Mouse (Mus musculus) liver, embryonic 11.5 days (tissue): ENCODE results near the gene Zfp536. TPM values are rescaled to one million over a fixed set of nuclear protein-coding genes. Genes with fewer than 3 reads are reported as not detected.

Source experiments
- ATAC-seq: fragments of 200-750 bp; cut with Nextera tagmentation; replicated peaks from 2 replicates; pipeline ENCODE4 v1.8.0; 2017; ENCODE audit warnings: moderate number of reproducible peaks, mild to moderate bottlenecking, moderate TSS enrichment, moderate library complexity; ENCODE audit not compliant: low FRiP score
- DNase-seq: peaks from one replicate; pipeline ENCODE4 v3.0.0-alpha.2; 2017; ENCODE audit warnings: low spot score
- H3K27ac ChIP-seq: fragments of 300-500 bp; sonication (generic); 2 replicates; pipeline ENCODE4 v1.5.1; 2014; ENCODE audit warnings: mild to moderate bottlenecking, low read depth, low read length, control low read depth
- H3K27me3 ChIP-seq: fragments of 300-500 bp; sonication (generic); replicated peaks from 2 replicates; pipeline ENCODE4 v1.6.1; 2014; ENCODE audit warnings: low read length, mixed read lengths; ENCODE audit not compliant: control insufficient read depth, insufficient read depth
- H3K36me3 ChIP-seq: fragments of 300-500 bp; sonication (generic); 2 replicates; pipeline ENCODE4 v1.6.1; 2014; ENCODE audit warnings: mild to moderate bottlenecking, low read length, moderate library complexity, mixed read lengths; ENCODE audit not compliant: control insufficient read depth, insufficient read depth
- H3K4me1 ChIP-seq: fragments of 300-500 bp; sonication (generic); replicated peaks from 2 replicates; pipeline ENCODE4 v1.6.1; 2014; ENCODE audit warnings: low read length, mixed read lengths; ENCODE audit not compliant: control insufficient read depth, insufficient read depth
- H3K4me2 ChIP-seq: fragments of 300-500 bp; sonication (generic); 2 replicates; pipeline ENCODE4 v1.6.1; 2014; ENCODE audit warnings: mild to moderate bottlenecking, control low read depth, moderate library complexity
- H3K4me3 ChIP-seq: fragments of 300-500 bp; sonication (generic); 2 replicates; pipeline ENCODE4 v1.5.1; 2014; ENCODE audit warnings: low read depth, low read length, control low read depth
- H3K9ac ChIP-seq: fragments of 300-500 bp; sonication (generic); 2 replicates; pipeline ENCODE4 v1.6.1; 2014; ENCODE audit warnings: low read depth, low read length, control low read depth
- H3K9me3 ChIP-seq: fragments of 300-500 bp; sonication (generic); 2 replicates; pipeline ENCODE4 v1.6.1; 2016; ENCODE audit warnings: low read length, inconsistent platforms, mixed read lengths; ENCODE audit not compliant: control insufficient read depth
- WGBS: fragments of 180-500 bp; shearing (Covaris S2); extraction: QIAGEN DNeasy Blood & Tissue Kit; methylation state at CpG from one replicate; pipeline ENCODE4 v1.1.7; 2014; 5-methylcytosine and 5-hydroxymethylcytosine counted together
- polyA plus RNA-seq: library from polyadenylated mRNA; unstranded; fragments of >200 nt; fragmentation: Nextera tagmentation; extraction: Ambion mirVana; gene quantifications from 2 replicates; pipeline ENCODE4 v1.2.1, GENCODE M21; 2014

The Zfp536 gene
- polyA plus RNA-seq, 1 experiment from 2014 or later = 0.86 TPM

DNA sequence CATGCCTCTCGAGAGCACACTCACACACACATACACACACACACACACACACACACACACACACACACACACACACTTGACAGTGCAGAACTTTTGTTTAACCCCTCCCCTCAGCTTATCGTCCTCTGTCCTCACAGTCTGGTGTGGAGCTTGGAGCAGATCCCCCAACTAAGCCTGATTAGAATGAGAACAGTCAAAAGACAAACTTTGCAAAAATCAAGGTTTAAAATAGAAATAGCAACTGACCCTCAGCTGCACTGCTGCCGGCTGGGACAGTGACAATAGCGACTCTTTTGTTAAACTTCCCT, 37.1 kb downstream of the Zfp536 start:
- 37% methylated on average over 4 of the region's 4 CpGs for WGBS
- Histone ChIP-seq H3K27me3 (no peaks in the 10 kb centered on the region), H3K4me3 (no peak overlapping the region), H3K36me3 (no peaks in the 10 kb centered on the region), H3K9ac (no peak overlapping the region), H3K4me2 (no peak overlapping the region), H3K4me1 (no peaks in the 10 kb centered on the region), H3K9me3 (no peaks in the 10 kb centered on the region), H3K27ac (no peak overlapping the region)
- DNase-seq (no peak), ATAC-seq (no peak)

DNA sequence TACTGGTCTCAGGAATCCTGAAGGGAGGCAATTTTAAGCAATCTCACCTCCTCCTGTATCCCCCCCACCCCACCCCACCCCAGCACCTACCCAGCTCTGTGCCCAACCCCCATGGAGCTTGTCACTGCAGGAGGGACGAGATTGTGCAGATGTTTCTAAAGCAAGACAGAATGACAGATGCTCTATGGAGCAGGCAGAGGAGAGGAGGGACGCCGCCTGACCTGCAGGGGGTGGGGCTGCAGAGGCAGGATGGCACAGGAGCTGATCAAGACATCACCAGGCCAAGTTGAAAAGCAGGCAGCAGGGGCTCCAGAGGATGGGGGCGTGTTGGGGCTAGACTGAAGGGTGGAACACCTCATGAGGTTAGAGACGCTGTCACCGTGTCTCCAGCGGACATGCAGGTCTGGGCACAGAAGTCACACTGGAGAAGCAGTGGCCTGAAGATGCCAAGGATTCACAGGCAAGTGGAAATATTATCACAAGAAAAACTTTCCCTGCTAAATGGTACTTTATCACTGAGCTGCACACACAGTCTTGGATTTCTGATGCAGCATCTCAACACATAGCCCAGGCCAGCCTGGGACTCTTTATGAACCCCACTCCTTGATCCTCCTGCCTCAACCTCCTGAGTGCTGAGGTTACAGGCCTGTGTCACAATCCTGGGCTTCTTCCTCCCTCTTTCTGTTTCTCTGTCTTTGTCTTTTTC, 37.6 kb downstream of the Zfp536 start:
- Histone ChIP-seq H3K9ac (no peak overlapping the region), H3K27me3 (no peaks in the 10 kb centered on the region), H3K9me3 (no peaks in the 10 kb centered on the region), H3K36me3 (no peaks in the 10 kb centered on the region), H3K27ac (no peak overlapping the region), H3K4me3 (no peak overlapping the region), H3K4me2 (no peak overlapping the region), H3K4me1 (no peaks in the 10 kb centered on the region)
- ATAC-seq (no peak), DNase-seq (no peak)
- WGBS = 37% methylated on average over 7 of the region's 7 CpGs

DNA sequence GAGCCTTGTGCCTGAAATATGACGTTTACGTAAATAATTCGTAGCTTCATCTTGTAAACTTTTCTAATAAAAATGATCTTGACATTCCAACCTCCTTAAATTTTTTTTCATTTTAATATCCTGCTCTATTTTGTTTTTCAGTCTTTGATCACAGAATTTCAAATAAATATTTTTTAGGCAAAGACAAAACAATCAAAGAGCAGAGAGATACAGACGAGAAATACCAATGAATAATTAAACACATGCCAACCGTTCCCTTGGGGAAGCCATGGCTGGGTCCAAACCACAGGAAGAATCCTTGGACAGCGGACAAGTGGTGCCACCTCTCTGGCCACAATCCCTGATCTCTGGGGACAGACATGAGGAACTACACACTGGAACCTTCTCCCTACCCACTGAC, 38.3 kb downstream of the Zfp536 start:
- no peaks in the 10 kb centered on the region for H3K36me3 ChIP-seq
- no peaks in the 10 kb centered on the region for H3K9me3 ChIP-seq
- no peak overlapping the region for H3K9ac ChIP-seq
- no peak overlapping the region for H3K4me3 ChIP-seq
- H3K27me3 ChIP-seq = no peaks in the 10 kb centered on the region
- H3K27ac ChIP-seq = no peak overlapping the region
- ATAC-seq = no peak
- WGBS = 78% methylated on average over 6 of the region's 6 CpGs
- no peaks in the 10 kb centered on the region for H3K4me1 ChIP-seq
- no peak for DNase-seq
- H3K4me2 ChIP-seq = no peak overlapping the region

DNA sequence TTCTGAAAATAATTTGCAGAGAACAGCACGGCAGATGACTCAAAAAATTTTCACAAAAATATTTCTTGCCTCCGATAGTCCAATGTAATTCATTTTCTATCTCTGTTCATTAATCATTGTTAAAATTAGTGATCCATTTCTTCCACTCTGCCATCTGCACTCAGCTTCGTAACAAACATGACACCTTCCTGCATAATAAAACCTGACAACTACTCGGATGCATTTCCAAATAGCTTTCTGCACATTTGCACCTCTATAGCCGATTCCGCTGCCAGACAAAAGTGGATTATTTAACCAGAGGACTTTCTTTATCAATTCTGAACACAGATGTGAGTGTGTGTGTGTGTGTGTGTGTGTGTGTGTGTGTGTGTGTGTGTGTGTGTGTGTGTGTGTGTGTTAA, 38.9 kb downstream of the Zfp536 start:
- no peak overlapping the region for H3K9ac ChIP-seq
- H3K4me3 ChIP-seq = no peak overlapping the region
- no peak for DNase-seq

DNA sequence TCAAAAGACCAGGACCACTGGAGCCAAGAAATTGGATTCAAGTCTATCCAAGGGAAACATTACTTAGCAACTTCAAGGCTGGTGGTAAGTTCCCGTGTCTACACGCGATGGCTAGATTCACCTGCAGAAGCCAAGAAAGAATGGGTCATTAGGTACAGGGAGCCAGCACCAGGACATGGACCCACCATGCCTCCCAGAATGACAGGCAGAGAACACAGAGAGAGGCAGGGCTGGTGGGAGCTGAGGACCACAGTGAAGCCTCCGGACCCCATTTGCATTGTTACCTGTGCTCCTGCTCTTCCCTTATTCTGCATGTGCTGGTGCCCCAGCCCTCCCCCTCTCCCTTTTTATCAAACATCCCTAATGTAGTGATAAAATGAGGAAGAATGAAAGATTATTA, 39.4 kb downstream of the Zfp536 start:
- 89% methylated on average over 4 of the region's 4 CpGs for WGBS
- DNase-seq (no peak), ATAC-seq (no peak)
- Histone ChIP-seq H3K4me3 (no peak overlapping the region), H3K36me3 (no peaks in the 10 kb centered on the region), H3K9me3 (no peaks in the 10 kb centered on the region), H3K4me2 (no peak overlapping the region), H3K4me1 (no peaks in the 10 kb centered on the region), H3K9ac (no peak overlapping the region), H3K27me3 (no peaks in the 10 kb centered on the region), H3K27ac (no peak overlapping the region)

More for the DNA sequence above, 38.9 kb downstream of the Zfp536 start:
- no peaks in the 10 kb centered on the region for H3K4me1 ChIP-seq
- 89% methylated on average over 6 of the region's 6 CpGs for WGBS
- no peaks in the 10 kb centered on the region for H3K9me3 ChIP-seq
- no peak overlapping the region for H3K4me2 ChIP-seq
- no peaks in the 10 kb centered on the region for H3K27me3 ChIP-seq
- no peak overlapping the region for H3K27ac ChIP-seq
- H3K36me3 ChIP-seq = no peaks in the 10 kb centered on the region
- no peak for ATAC-seq

DNA sequence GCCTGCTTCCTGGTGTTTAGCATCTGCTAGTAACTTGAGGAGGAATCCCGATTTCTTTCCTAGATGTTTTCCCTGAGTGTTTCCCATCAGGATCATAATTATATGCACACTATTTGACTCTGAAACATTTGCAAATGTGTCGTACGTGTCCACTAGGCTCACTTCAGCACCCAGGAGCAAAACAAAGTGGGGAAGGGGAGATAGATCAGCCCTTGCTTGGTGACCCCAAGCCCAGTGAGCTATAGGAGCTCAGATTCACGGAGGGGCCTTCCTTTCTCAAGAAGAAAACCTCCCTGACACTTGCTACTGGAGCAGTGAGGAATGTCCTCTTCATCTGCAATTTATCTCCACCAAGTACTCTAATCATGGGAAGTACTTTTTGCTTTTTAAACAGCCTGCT, 40.7 kb downstream of the Zfp536 start:
- 71% methylated on average over 4 of the region's 4 CpGs for WGBS
- H3K4me3 ChIP-seq = no peak overlapping the region
- ATAC-seq = no peak
- H3K36me3 ChIP-seq = no peaks in the 10 kb centered on the region
- DNase-seq = no peak
- no peak overlapping the region for H3K9ac ChIP-seq
- no peaks in the 10 kb centered on the region for H3K27me3 ChIP-seq
- no peaks in the 10 kb centered on the region for H3K9me3 ChIP-seq
- H3K4me1 ChIP-seq = no peaks in the 10 kb centered on the region
- no peak overlapping the region for H3K4me2 ChIP-seq
- no peak overlapping the region for H3K27ac ChIP-seq

DNA sequence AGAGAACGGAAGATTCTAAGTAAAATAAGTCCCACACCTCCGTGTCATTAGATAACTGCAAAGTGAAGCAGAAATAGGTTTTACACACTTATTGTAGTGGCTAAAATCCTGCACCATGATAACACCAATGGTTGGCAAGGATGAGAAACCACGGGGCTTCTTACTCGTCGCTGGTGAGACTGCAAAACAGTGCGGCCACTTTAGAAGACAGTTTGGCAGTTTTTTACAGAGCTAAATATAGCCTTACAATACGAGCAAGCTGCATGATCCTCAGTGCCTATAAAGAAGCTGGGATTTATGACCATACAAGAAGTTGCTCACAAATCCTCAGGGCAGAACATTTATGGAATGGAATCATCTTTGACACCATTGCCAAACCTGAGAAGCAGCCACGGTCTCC, 45.7 kb downstream of the Zfp536 start:
- ATAC-seq = no peak
- H3K9ac ChIP-seq = no peak overlapping the region
- 70% methylated on average over 8 of the region's 8 CpGs for WGBS
- no peaks in the 10 kb centered on the region for H3K36me3 ChIP-seq
- no peaks in the 10 kb centered on the region for H3K27me3 ChIP-seq
- DNase-seq = no peak
- H3K27ac ChIP-seq = no peak overlapping the region
- H3K9me3 ChIP-seq = no peaks in the 10 kb centered on the region
- no peak overlapping the region for H3K4me2 ChIP-seq
- no peak overlapping the region for H3K4me3 ChIP-seq
- no peaks in the 10 kb centered on the region for H3K4me1 ChIP-seq

DNA sequence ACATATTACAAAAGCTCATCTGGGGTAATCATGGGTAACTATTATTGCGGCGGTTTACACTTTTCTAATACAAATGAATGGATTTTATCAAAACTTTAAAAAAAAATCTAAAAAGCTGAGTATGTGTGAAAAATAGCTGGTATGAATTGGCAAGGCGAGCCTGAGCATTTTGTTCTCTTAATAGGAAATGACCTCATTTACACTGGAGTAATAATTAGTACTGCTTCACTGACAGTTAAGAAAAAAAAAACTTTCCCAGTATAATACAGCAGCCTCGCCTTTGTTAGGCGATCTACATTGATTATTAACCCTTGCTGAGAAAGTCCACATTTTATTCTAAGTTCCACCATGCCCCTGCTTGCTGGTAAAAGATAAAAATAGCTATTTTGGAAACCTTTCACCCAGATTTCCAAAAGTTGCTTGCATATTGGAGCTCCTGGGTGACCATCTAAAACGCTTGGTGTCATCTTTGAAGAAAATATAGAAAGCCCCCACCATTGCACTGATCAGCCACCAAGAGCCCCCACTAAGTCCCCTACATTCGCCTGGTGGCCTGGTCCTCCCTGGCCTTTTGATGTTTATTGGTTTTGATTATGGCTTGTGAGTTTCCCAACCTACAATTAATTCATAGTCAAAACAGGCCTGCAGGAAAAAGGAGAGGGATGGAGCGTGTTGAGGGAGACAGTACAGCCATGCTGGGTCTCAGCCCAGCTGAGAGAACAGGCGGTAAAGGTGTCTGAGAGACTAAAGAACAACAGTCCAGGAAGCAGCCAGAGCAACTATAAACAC, 49.2 kb downstream of the Zfp536 start:
- Histone ChIP-seq H3K4me1 (no peaks in the 10 kb centered on the region), H3K9me3 (no peaks in the 10 kb centered on the region), H3K36me3 (no peaks in the 10 kb centered on the region), H3K4me2 (no peak overlapping the region), H3K9ac (no peak overlapping the region), H3K4me3 (no peak overlapping the region), H3K27me3 (no peaks in the 10 kb centered on the region), H3K27ac (no peak overlapping the region)
- WGBS = 74% methylated on average over 9 of the region's 9 CpGs
- ATAC-seq (no peak), DNase-seq (no peak)

DNA sequence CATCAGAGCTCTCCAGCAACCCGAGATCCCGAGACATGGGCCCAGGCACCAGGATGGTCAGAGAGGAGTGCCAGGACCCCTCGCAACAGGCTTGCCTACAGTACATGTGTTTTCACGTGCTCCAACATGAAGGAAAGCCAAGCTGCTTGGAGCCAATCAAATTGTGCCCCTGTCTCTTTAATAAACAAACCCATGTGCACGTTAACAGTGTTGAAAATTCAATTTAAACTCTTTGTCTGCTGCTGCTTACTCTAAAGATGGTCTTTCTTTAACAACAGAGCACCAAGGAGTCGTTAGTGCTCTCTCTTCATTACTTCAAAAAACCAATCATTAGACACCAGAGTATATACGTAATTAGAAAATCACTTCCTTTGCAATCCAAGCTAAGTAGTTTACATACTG, 50.2 kb downstream of the Zfp536 start:
- Histone ChIP-seq H3K36me3 (no peaks in the 10 kb centered on the region), H3K4me2 (no peak overlapping the region), H3K4me3 (no peak overlapping the region), H3K27ac (no peak overlapping the region), H3K9me3 (no peaks in the 10 kb centered on the region), H3K4me1 (no peaks in the 10 kb centered on the region), H3K9ac (no peak overlapping the region), H3K27me3 (no peaks in the 10 kb centered on the region)
- DNase-seq (no peak), ATAC-seq (no peak)
- 69% methylated on average over 7 of the region's 7 CpGs for WGBS
